Mouse (Mus musculus) embryonic facial prominence, embryonic 15.5 days (tissue): ENCODE measurements around the gene Zfc3h1. TPM values are rescaled to one million over a fixed set of nuclear protein-coding genes. Genes with fewer than 3 reads are reported as not detected.

ENCODE experiments used
- ATAC-seq: fragments of 200-750 bp; cut with Nextera tagmentation; 2 replicates; pipeline ENCODE4 v1.8.0; 2017; ENCODE audit warnings: low read depth, moderate TSS enrichment; ENCODE audit not compliant: insufficient number of reproducible peaks, low FRiP score, low TSS enrichment
- H3K27ac ChIP-seq: fragments of 300-500 bp; sonication (generic); replicated peaks from 2 replicates; pipeline ENCODE4 v1.5.1; 2015; ENCODE audit warnings: mild to moderate bottlenecking, inconsistent platforms
- H3K27me3 ChIP-seq: fragments of 300-500 bp; sonication (generic); 2 replicates; pipeline ENCODE4 v1.6.1; 2015; ENCODE audit warnings: inconsistent platforms
- H3K36me3 ChIP-seq: fragments of 300-500 bp; sonication (generic); 2 replicates; pipeline ENCODE4 v1.6.1; 2015; ENCODE audit warnings: mild to moderate bottlenecking, inconsistent platforms
- H3K4me1 ChIP-seq: fragments of 300-500 bp; sonication (generic); 2 replicates; pipeline ENCODE4 v1.6.1; 2015; ENCODE audit warnings: inconsistent platforms
- H3K4me2 ChIP-seq: fragments of 300-500 bp; sonication (generic); replicated peaks from 2 replicates; pipeline ENCODE4 v1.6.1; 2015; ENCODE audit warnings: mild to moderate bottlenecking, inconsistent platforms
- H3K4me3 ChIP-seq: fragments of 300-500 bp; sonication (generic); replicated peaks from 2 replicates; pipeline ENCODE4 v1.5.1; 2015; ENCODE audit warnings: mild to moderate bottlenecking, inconsistent platforms
- H3K9ac ChIP-seq: fragments of 300-500 bp; sonication (generic); 2 replicates; pipeline ENCODE4 v1.6.1; 2015; ENCODE audit warnings: inconsistent platforms
- H3K9me3 ChIP-seq: fragments of 300-500 bp; sonication (generic); replicated peaks from 2 replicates; pipeline ENCODE4 v1.6.1; 2016; ENCODE audit warnings: inconsistent platforms
- WGBS: fragments of 180-500 bp; shearing (Covaris S2); methylation state at CpG from one replicate; pipeline ENCODE4 v1.1.7; 2015; 5-methylcytosine and 5-hydroxymethylcytosine counted together
- polyA plus RNA-seq: library from polyadenylated mRNA; unstranded; fragments of >200 nt; fragmentation: Nextera tagmentation; extraction: Ambion mirVana; gene quantifications from 2 replicates; pipeline ENCODE4 v1.2.1, GENCODE M21; 2015

Gene Zfc3h1
- polyA plus RNA-seq, 1 experiment from 2014 or later = 22.0 TPM

- peaks cover 10% of the 10 kb centered on the region; the same call in 1 of the 2 replicates for H3K36me3 ChIP-seq
- no peak overlapping the region for H3K4me3 ChIP-seq
- H3K9ac ChIP-seq = no peak overlapping the region
- H3K4me1 ChIP-seq = peaks cover 21% of the 10 kb centered on the region
- H3K9me3 ChIP-seq = no peaks in the 10 kb centered on the region
- no peak overlapping the region for H3K27ac ChIP-seq
- WGBS = 81% methylated on average over 3 of the region's 3 CpGs
- H3K27me3 ChIP-seq = no peaks in the 10 kb centered on the region
- 0 out of 2 replicates have a peak overlapping the region, but pooled peaks have one; percentile 8 for H3K4me2 ChIP-seq
- no peak for ATAC-seq
Measured at GRCm38 (mm10) chr10:115387891-115388290, 3.1 kb downstream of the Zfc3h1 start.

- no peak overlapping the region for H3K27ac ChIP-seq
- no peak overlapping the region for H3K4me3 ChIP-seq
- H3K4me1 ChIP-seq = peaks cover 18% of the 10 kb centered on the region
- no peaks in the 10 kb centered on the region for H3K9me3 ChIP-seq
- 86% methylated on average over 4 of the region's 4 CpGs for WGBS
- no peak overlapping the region for H3K9ac ChIP-seq
- ATAC-seq = no peak
- no peaks in the 10 kb centered on the region for H3K27me3 ChIP-seq
- no peak overlapping the region for H3K4me2 ChIP-seq
- H3K36me3 ChIP-seq = peaks cover 32% of the 10 kb centered on the region
Measured at GRCm38 (mm10) chr10:115391076-115391475, 6.3 kb downstream of the Zfc3h1 start.

- Histone ChIP-seq H3K27me3 (no peaks in the 10 kb centered on the region), H3K4me2 (no peak overlapping the region), H3K27ac (no peak overlapping the region), H3K4me1 (peaks cover 18% of the 10 kb centered on the region), H3K4me3 (no peak overlapping the region), H3K9ac (no peak overlapping the region), H3K9me3 (no peaks in the 10 kb centered on the region), H3K36me3 (peaks cover 32% of the 10 kb centered on the region)
- no peak for ATAC-seq
- WGBS = 88% methylated on average over 1 of the region's 1 CpGs
Measured at GRCm38 (mm10) chr10:115391896-115392295, 7.1 kb downstream of the Zfc3h1 start.

GRCm38 (mm10) chr10:115406393-115406792 lies 21.6 kb downstream of the Zfc3h1 start:
- no peaks in the 10 kb centered on the region for H3K9me3 ChIP-seq
- H3K27me3 ChIP-seq = no peaks in the 10 kb centered on the region
- H3K4me2 ChIP-seq = no peak overlapping the region
- no peak for ATAC-seq
- no peak overlapping the region for H3K27ac ChIP-seq
- no peaks in the 10 kb centered on the region for H3K4me1 ChIP-seq
- H3K9ac ChIP-seq = no peak overlapping the region
- peaks cover 57% of the 10 kb centered on the region for H3K36me3 ChIP-seq
- no peak overlapping the region for H3K4me3 ChIP-seq
- WGBS = 59% methylated on average over 6 of the region's 6 CpGs

GRCm38 (mm10) chr10:115413496-115413895 lies 28.7 kb downstream of the Zfc3h1 start:
- H3K4me3 ChIP-seq = no peak overlapping the region
- H3K36me3 ChIP-seq = peaks cover 71% of the 10 kb centered on the region
- ATAC-seq = no peak
- H3K4me2 ChIP-seq = no peak overlapping the region
- no peaks in the 10 kb centered on the region for H3K9me3 ChIP-seq
- no peak overlapping the region for H3K27ac ChIP-seq
- 74% methylated on average over 2 of the region's 2 CpGs for WGBS
- H3K4me1 ChIP-seq = no peaks in the 10 kb centered on the region
- no peaks in the 10 kb centered on the region for H3K27me3 ChIP-seq
- H3K9ac ChIP-seq = no peak overlapping the region

- Histone ChIP-seq H3K4me1 (no peaks in the 10 kb centered on the region), H3K9me3 (no peaks in the 10 kb centered on the region), H3K9ac (no peak overlapping the region), H3K36me3 (peaks cover 71% of the 10 kb centered on the region), H3K4me2 (no peak overlapping the region), H3K27me3 (no peaks in the 10 kb centered on the region), H3K4me3 (no peak overlapping the region), H3K27ac (no peak overlapping the region)
- ATAC-seq = no peak
- WGBS = 75% methylated on average over 3 of the region's 3 CpGs
Measured at GRCm38 (mm10) chr10:115414056-115414455, 29.3 kb downstream of the Zfc3h1 start.

- ATAC-seq = no peak
- Histone ChIP-seq H3K9ac (no peak overlapping the region), H3K9me3 (no peaks in the 10 kb centered on the region), H3K4me3 (no peak overlapping the region), H3K27me3 (no peaks in the 10 kb centered on the region), H3K27ac (no peak overlapping the region), H3K36me3 (peaks cover 50% of the 10 kb centered on the region), H3K4me2 (no peak overlapping the region), H3K4me1 (no peaks in the 10 kb centered on the region)
- 92% methylated on average over 4 of the region's 4 CpGs for WGBS
Measured at GRCm38 (mm10) chr10:115421976-115422375, 37.2 kb downstream of the Zfc3h1 start.

GRCm38 (mm10) chr10:115425351-115425750 lies 40.6 kb downstream of the Zfc3h1 start:
- Histone ChIP-seq H3K36me3 (peaks cover 57% of the 10 kb centered on the region), H3K9ac (no peak overlapping the region), H3K27ac (no peak overlapping the region), H3K4me1 (no peaks in the 10 kb centered on the region), H3K4me2 (no peak overlapping the region), H3K27me3 (no peaks in the 10 kb centered on the region), H3K9me3 (no peaks in the 10 kb centered on the region), H3K4me3 (no peak overlapping the region)
- ATAC-seq = no peak
- WGBS = 44% methylated on average over 2 of the region's 2 CpGs

- Histone ChIP-seq H3K4me3 (no peak overlapping the region), H3K27ac (no peak overlapping the region), H3K9me3 (no peaks in the 10 kb centered on the region), H3K9ac (no peak overlapping the region), H3K4me2 (no peak overlapping the region), H3K36me3 (peaks cover 14% of the 10 kb centered on the region), H3K4me1 (no peaks in the 10 kb centered on the region), H3K27me3 (no peaks in the 10 kb centered on the region)
- 81% methylated on average over 4 of the region's 4 CpGs for WGBS
- ATAC-seq = no peak
Measured at GRCm38 (mm10) chr10:115437286-115437685, 52.5 kb downstream of the Zfc3h1 start.

- H3K9ac ChIP-seq = no peak overlapping the region
- H3K27me3 ChIP-seq = no peaks in the 10 kb centered on the region
- H3K4me3 ChIP-seq = no peak overlapping the region
- no peak for ATAC-seq
- 88% methylated on average over 13 of the region's 13 CpGs for WGBS
- H3K36me3 ChIP-seq = no peaks in the 10 kb centered on the region
- no peaks in the 10 kb centered on the region for H3K9me3 ChIP-seq
- H3K27ac ChIP-seq = no peak overlapping the region
- no peak overlapping the region for H3K4me2 ChIP-seq
- no peaks in the 10 kb centered on the region for H3K4me1 ChIP-seq
Measured at GRCm38 (mm10) chr10:115448614-115449013, 63.9 kb downstream of the Zfc3h1 start.

- Histone ChIP-seq H3K27ac (no peak overlapping the region), H3K4me2 (no peak overlapping the region), H3K27me3 (no peaks in the 10 kb centered on the region), H3K4me3 (no peak overlapping the region), H3K9ac (no peak overlapping the region), H3K4me1 (no peaks in the 10 kb centered on the region), H3K9me3 (no peaks in the 10 kb centered on the region), H3K36me3 (no peaks in the 10 kb centered on the region)
- ATAC-seq = no peak
- WGBS = 41% methylated on average over 6 of the region's 6 CpGs
Measured at GRCm38 (mm10) chr10:115457368-115458021, 72.7 kb downstream of the Zfc3h1 start.

GRCm38 (mm10) chr10:115462646-115463045 lies 77.9 kb downstream of the Zfc3h1 start:
- Histone ChIP-seq H3K27me3 (no peaks in the 10 kb centered on the region), H3K4me1 (no peaks in the 10 kb centered on the region), H3K4me3 (no peak overlapping the region), H3K9ac (no peak overlapping the region), H3K4me2 (no peak overlapping the region), H3K27ac (no peak overlapping the region), H3K36me3 (peaks cover 3% of the 10 kb centered on the region; the same call in 1 of the 2 replicates), H3K9me3 (no peaks in the 10 kb centered on the region)
- WGBS = 25% methylated on average over 5 of the region's 5 CpGs
- ATAC-seq = no peak
